Mouse (Mus musculus) lung, adult 2 months (tissue): ENCODE results near the gene Pla2g2f.

Experiments used
- CTCF ChIP-seq: fragments of 200-500 bp; IDR thresholded peaks from 2 replicates; pipeline ENCODE4 v1.5.1; 2011; ENCODE audit warnings: mild to moderate bottlenecking, low read length, control low read depth; ENCODE audit not compliant: insufficient read depth
- POLR2A ChIP-seq: fragments of 200-500 bp; IDR thresholded peaks from 2 replicates; pipeline ENCODE4 v1.6.1; 2011; ENCODE audit warnings: low read depth, mild to moderate bottlenecking, control low read depth, low read length, borderline replicate concordance; ENCODE audit errors: extremely low read depth

- no peak for TF ChIP-seq CTCF
- TF ChIP-seq POLR2A, result no peak
Measured at GRCm38 (mm10) chr4:138712621-138713020, 44.8 kb downstream of the Pla2g2f start.
